Mouse (Mus musculus) myocyte (in vitro differentiated cells): ENCODE results near the gene Dnaaf3. TPM values are rescaled to one million over a fixed set of nuclear protein-coding genes. Genes with fewer than 3 reads are reported as not detected.

Experiments
- H3K27me3 ChIP-seq: one replicate; pipeline ENCODE4 v1.6.1; 2011; ENCODE audit not compliant: control insufficient read depth, insufficient read depth, insufficient read length
- H3K36me3 ChIP-seq: one replicate; pipeline ENCODE4 v1.6.1; 2011; ENCODE audit not compliant: control insufficient read depth, insufficient read depth
- H3K4me2 ChIP-seq: one replicate; pipeline ENCODE4 v1.6.1; 2011; ENCODE audit warnings: low read depth, control low read depth
- H3K4me3 ChIP-seq: one replicate; pipeline ENCODE4 v1.5.1; 2011; ENCODE audit warnings: mild to moderate bottlenecking, control low read depth, moderate library complexity
- H3K79me2 ChIP-seq: one replicate; pipeline ENCODE4 v1.6.1; 2011; ENCODE audit not compliant: control insufficient read depth, insufficient read depth
- H3ac ChIP-seq: one replicate; pipeline ENCODE4 v1.6.1; 2011; ENCODE audit not compliant: control insufficient read depth, insufficient read length
- CEBPB ChIP-seq: IDR thresholded peaks from 2 replicates; pipeline ENCODE4 v1.6.1; 2011; ENCODE audit warnings: mild to moderate bottlenecking, moderate library complexity; ENCODE audit not compliant: poor library complexity, insufficient read depth, severe bottlenecking
- E2F4 ChIP-seq: IDR thresholded peaks from one replicate; pipeline ENCODE4 v1.6.1; 2011; ENCODE audit warnings: mild to moderate bottlenecking, control low read depth, moderate library complexity; ENCODE audit not compliant: insufficient read depth
- MAX ChIP-seq: IDR thresholded peaks from one replicate; pipeline ENCODE4 v1.6.1; 2011; ENCODE audit warnings: low read depth, mild to moderate bottlenecking, control low read depth
- MYOD1 ChIP-seq, 3 experiments: IDR thresholded peaks; one replicate each; pipeline ENCODE4 v1.6.1; 2011; ENCODE audit warnings: control low read depth in 2 of 3, low read depth in 2 of 3, mild to moderate bottlenecking in 2 of 3, moderate library complexity in 1 of 3; ENCODE audit not compliant: insufficient read length in 2 of 3, control insufficient read depth in 1 of 3
- MYOG ChIP-seq, 3 experiments: IDR thresholded peaks; one replicate each; pipeline ENCODE4 v1.6.1; 2011; ENCODE audit warnings: control low read depth in 2 of 3, low read depth in 2 of 3, mild to moderate bottlenecking in 2 of 3; ENCODE audit not compliant: insufficient read length in 2 of 3, control insufficient read depth in 1 of 3, insufficient read depth in 1 of 3
- POLR2A ChIP-seq: IDR thresholded peaks from one replicate; pipeline ENCODE4 v1.6.1; 2011; ENCODE audit warnings: low read depth, mild to moderate bottlenecking, control low read depth, moderate library complexity; ENCODE audit not compliant: insufficient read length
- POLR2AphosphoS2 ChIP-seq: IDR thresholded peaks from one replicate; pipeline ENCODE4 v1.6.1; 2011; ENCODE audit warnings: low read depth, control low read depth; ENCODE audit not compliant: insufficient read length
- REST ChIP-seq: IDR thresholded peaks from one replicate; pipeline ENCODE4 v1.6.1; 2011; ENCODE audit warnings: mild to moderate bottlenecking, control low read depth, moderate library complexity; ENCODE audit not compliant: insufficient read depth, insufficient read length
- SRF ChIP-seq: IDR thresholded peaks from one replicate; pipeline ENCODE4 v1.6.1; 2011; ENCODE audit warnings: low read depth; ENCODE audit not compliant: control insufficient read depth, insufficient read length
- TCF12 ChIP-seq: IDR thresholded peaks from one replicate; pipeline ENCODE4 v1.6.1; 2011; ENCODE audit warnings: mild to moderate bottlenecking, control low read depth; ENCODE audit not compliant: poor library complexity, insufficient read depth, severe bottlenecking
- TCF3 ChIP-seq: IDR thresholded peaks from one replicate; pipeline ENCODE4 v1.6.1; 2011; ENCODE audit warnings: low read depth, control low read depth; ENCODE audit not compliant: insufficient read length
- USF1 ChIP-seq: IDR thresholded peaks from one replicate; pipeline ENCODE4 v1.6.1; 2011; ENCODE audit warnings: low read depth, mild to moderate bottlenecking, control low read depth, moderate library complexity
- polyA plus RNA-seq: library from polyadenylated mRNA; unstranded; fragments of >200 nt; fragmentation: generic; extraction: Trizol; gene quantifications from one replicate; pipeline ENCODE4 v1.2.1, GENCODE M21; 2012; ENCODE audit warnings: missing spikeins

The Dnaaf3 gene
- polyA plus RNA-seq, 1 experiment: 2.2 TPM

DNA sequence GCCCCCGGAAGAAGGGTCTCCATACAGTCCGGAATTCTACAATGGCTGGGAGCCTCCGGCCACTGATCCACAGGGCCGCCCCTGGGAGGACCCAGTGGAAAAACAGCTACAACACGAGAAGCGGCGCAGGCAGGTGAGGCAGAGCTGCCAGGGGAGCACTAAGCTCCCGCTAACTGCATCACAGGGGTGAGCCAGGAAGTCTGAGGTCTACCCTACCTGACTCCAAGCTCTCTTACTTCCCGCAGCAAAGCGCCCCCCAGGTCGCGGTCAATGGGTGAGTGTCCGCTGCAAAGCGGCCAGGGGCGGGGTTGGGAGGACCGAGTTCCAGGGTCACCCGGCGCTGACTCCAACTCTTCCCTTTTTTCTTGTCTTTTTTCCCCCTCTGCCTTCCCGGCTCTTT is 58.3 kb downstream of the Dnaaf3 start:
- H3ac ChIP-seq: no peak overlapping the region
- H3K4me3 ChIP-seq: no peak overlapping the region
- peaks cover 28% of the 10 kb centered on the region for H3K27me3 ChIP-seq
- no peak overlapping the region for H3K4me2 ChIP-seq
- no peaks in the 10 kb centered on the region for H3K79me2 ChIP-seq
- no peaks in the 10 kb centered on the region for H3K36me3 ChIP-seq
- no peak for TF ChIP-seq CEBPB
- no peak for TF ChIP-seq E2F4
- no peak for TF ChIP-seq SRF
- TF ChIP-seq TCF12: no peak
- TF ChIP-seq MAX: no peak
- no peak for TF ChIP-seq TCF3
- no peak for TF ChIP-seq POLR2AphosphoS2
- TF ChIP-seq USF1: no peak
- TF ChIP-seq MYOD1 (IDR thresholded peaks at IDR 0.05; ENCODE audit: control insufficient read depth in 1 of 3, insufficient read length in 2 of 3, low read depth in 2 of 3): no peak
- no peak for TF ChIP-seq REST
- no peak for TF ChIP-seq MYOG (IDR thresholded peaks at IDR 0.05; ENCODE audit: control insufficient read depth in 1 of 3, insufficient read depth in 1 of 3, insufficient read length in 2 of 3, low read depth in 2 of 3)
- TF ChIP-seq POLR2A: no peak

Other genes starting within 250 kb of the Dnaaf3 start
- not detected for gene Ncr1, start 194.7 kb downstream of the Dnaaf3 start, polyA plus RNA-seq
- not detected for gene Gp6, start 134.7 kb downstream of the Dnaaf3 start, polyA plus RNA-seq
- gene Rdh13, start 86.8 kb downstream of the Dnaaf3 start, polyA plus RNA-seq: 16.4 TPM
- 0.12 TPM for gene Eps8l1, start 71.8 kb downstream of the Dnaaf3 start, polyA plus RNA-seq
- gene Ppp1r12c, start 30.8 kb downstream of the Dnaaf3 start, polyA plus RNA-seq: 39.0 TPM
- gene Tnnt1, start 16.1 kb downstream of the Dnaaf3 start, polyA plus RNA-seq: 1,403 TPM
- 13.3 TPM for gene Tnni3, start 8.2 kb downstream of the Dnaaf3 start, polyA plus RNA-seq
- gene Syt5, start 15.1 kb upstream of the Dnaaf3 start, polyA plus RNA-seq: 0.22 TPM
- gene Ptprh, start 71.6 kb upstream of the Dnaaf3 start, polyA plus RNA-seq: not detected
- gene Tmem86b, start 99.0 kb upstream of the Dnaaf3 start, polyA plus RNA-seq: 2.2 TPM
- gene Ppp6r1, start 126.6 kb upstream of the Dnaaf3 start, polyA plus RNA-seq: 46.1 TPM
- gene Hspbp1, start 152.6 kb upstream of the Dnaaf3 start, polyA plus RNA-seq: 67.5 TPM
- 7.0 TPM for gene Brsk1, start 158.2 kb upstream of the Dnaaf3 start, polyA plus RNA-seq
- 0.04 TPM for gene Tmem150b, start 192.8 kb upstream of the Dnaaf3 start, polyA plus RNA-seq
- 19.2 TPM for gene Kmt5c, start 207.7 kb upstream of the Dnaaf3 start, polyA plus RNA-seq
- 0.19 TPM for gene Cox6b2, start 220.6 kb upstream of the Dnaaf3 start, polyA plus RNA-seq
- not detected for gene Fam71e2, start 238.8 kb upstream of the Dnaaf3 start, polyA plus RNA-seq